ENCODE assay signal across 9 mouse cellular contexts in the genomic region with DNA sequence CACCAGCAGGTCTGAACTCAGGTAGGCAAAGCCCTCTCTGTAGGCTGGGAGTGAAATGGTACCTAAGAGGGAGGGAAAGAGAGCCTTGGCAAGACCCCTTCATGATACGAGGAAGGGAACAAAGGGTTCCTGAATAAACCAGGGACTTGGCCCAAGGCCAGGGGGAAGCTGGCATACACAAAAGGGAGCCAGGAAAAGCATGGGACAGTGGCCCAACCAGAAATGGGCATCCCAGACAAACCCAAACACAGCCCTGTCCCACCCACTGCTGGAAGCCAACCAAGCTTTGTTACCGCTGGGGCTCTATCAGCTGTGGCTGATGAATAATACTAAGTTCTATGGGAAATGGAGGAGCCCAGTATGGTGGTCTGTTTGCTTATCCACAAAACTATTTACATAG. TPM values are rescaled to one million over a fixed set of nuclear protein-coding genes. Genes with fewer than 3 reads are reported as not detected.
DNase-seq lines count a peak whose midpoint lies in the region; ATAC-seq and TF ChIP-seq lines count a peak whose summit lies in the region.
"Had no signal": no experiment of that assay in that cellular context is flagged by ENCODE, and none has a peak within 500 bp of the region (broad histone marks: within the 10 kb centered on the region; RNA-seq: fewer than 3 reads in every experiment).

No protein-coding gene starts in this region.

- ATAC-seq in erythroid progenitor cell, adult 5-6 weeks (replicated peaks; ENCODE audit: low FRiP score, poor library complexity, severe bottlenecking), result no peak

- H3K27ac ChIP-seq in left cerebral cortex, adult 2 months, result no peak overlapping the region
- H3K27ac ChIP-seq: neural tube, embryonic 13.5 days had no signal

- peak; percentile 76 to 80 for DNase-seq in cerebellum, postnatal 10 days
- no peak for DNase-seq in cerebellum, adult 8-10 months
- DNase-seq in left cerebral cortex, adult 11 months (ENCODE audit: low spot score), result peak; percentile 8
- DNase-seq in left cerebral cortex, adult 2 months (ENCODE audit: extremely low spot score in 1 of 2, low spot score in 2 of 2), result no peak
- DNase-seq in heart, postnatal 4 days, result peak; percentile 92
- peak; percentile 95 for DNase-seq in lung, postnatal 36 days
- no peak for DNase-seq in thymus, postnatal 0 days (ENCODE audit: low spot score)

- no peak for TF ChIP-seq CTCF in left cerebral cortex, adult 2 months (IDR thresholded peaks at IDR 0.05)

- H3K4me3 ChIP-seq in left cerebral cortex, adult 2 months, result no peak overlapping the region
- H3K4me3 ChIP-seq: neural tube, embryonic 13.5 days had no signal

- intact Hi-C loops in left cerebral cortex, adult 2 months (cut with DNase I), result no loop called here

RNA-seq across cellular contexts. Expression of gene Myzap, which starts 34.4 kb away (rescaled TPM):
- 1 to 10 TPM; 1.8 to 1.9 TPM for total RNA-seq in left cerebral cortex, adult 2 months (2021)
- 100 to 1,000 TPM; 261 to 277 TPM for total RNA-seq in heart, postnatal 4 days (2021)
- 12.6 and 14.2 TPM in 2 replicates for polyA plus RNA-seq in thymus, postnatal 0 days (2015; fragmentation: Nextera tagmentation; extraction: Ambion mirVana)
- 1.3 and 2.2 TPM in 2 replicates for total RNA-seq in erythroid progenitor cell, adult 5-6 weeks (2015; ENCODE audit: low replicate concordance)
- 3.6 TPM in 1 of 2 replicates, not detected in the other for total RNA-seq in erythroid progenitor cell, adult 5-6 weeks (2017; ENCODE audit: low replicate concordance)

Comparison
In these comparisons a context has a peak if more than half of its experiments do, and no peak if none do; other contexts are left out.
1. DNase-seq: peak in cerebellum, postnatal 10 days (2 of 2), left cerebral cortex, adult 11 months (single experiment), heart, postnatal 4 days (single experiment) and lung, postnatal 36 days (single experiment); none in cerebellum, adult 8-10 months (single experiment), left cerebral cortex, adult 2 months (0 of 2) and thymus, postnatal 0 days (single experiment).
2. RNA of gene Myzap, which starts 34.4 kb away (total RNA-seq): 261 to 277 TPM in heart, postnatal 4 days; 1.8 to 1.9 TPM in left cerebral cortex, adult 2 months and 1.3 to 3.6 TPM in erythroid progenitor cell, adult 5-6 weeks; every median in the first group is over 10 times any median in the second.